Mouse (Mus musculus): ENCODE measurements at regions not wholly inside any gene's neighbourhood (a gene's known extent, or its start where the extent isn't known, plus 50 kb on each side); places are given as distances from the start of the nearest gene placed in this dataset.

GRCm38 (mm10) chr15:30060505-30061342 is 111.7 kb upstream of the Ctnnd2 start:
- TF ChIP-seq CTCF (IDR thresholded peaks at IDR 0.05; ENCODE audit: low read depth): no peak
- no peak for TF ChIP-seq EP300 (IDR thresholded peaks at IDR 0.05; ENCODE audit: low read depth)
